Mouse (Mus musculus): ENCODE data around the gene Crebzf. TPM values are rescaled to one million over a fixed set of nuclear protein-coding genes. Genes with fewer than 3 reads are reported as not detected.

Gene Crebzf
- polyA plus RNA-seq, 1 experiment from 2014 or later, result 31.2 TPM

Other genes starting within 250 kb of the Crebzf start
- not detected in 2 replicates for gene Ccdc83, start 177.0 kb upstream of the Crebzf start, polyA plus RNA-seq (2014; fragmentation: Nextera tagmentation; extraction: Ambion mirVana)
- gene Sytl2, start 140.5 kb upstream of the Crebzf start, polyA plus RNA-seq (2014; fragmentation: Nextera tagmentation; extraction: Ambion mirVana), result 10.0 and 11.0 TPM in 2 replicates
- 0.70 and 1.1 TPM in 2 replicates for gene Ccdc89, start 16.2 kb upstream of the Crebzf start, polyA plus RNA-seq (2014; fragmentation: Nextera tagmentation; extraction: Ambion mirVana)
- gene Tmem126a, start 14.5 kb downstream of the Crebzf start, polyA plus RNA-seq (2014; fragmentation: Nextera tagmentation; extraction: Ambion mirVana), result 123 and 125 TPM in 2 replicates
- 30.6 and 34.1 TPM in 2 replicates for gene Tmem126b, start 33.3 kb downstream of the Crebzf start, polyA plus RNA-seq (2014; fragmentation: Nextera tagmentation; extraction: Ambion mirVana)
- 6.5 and 10.0 TPM in 2 replicates for gene Dlg2, start 33.9 kb downstream of the Crebzf start, polyA plus RNA-seq (2014; fragmentation: Nextera tagmentation; extraction: Ambion mirVana)